Mouse (Mus musculus) forebrain, embryonic 10.5 days (tissue): ENCODE data around the gene Gm15557. TPM values are rescaled to one million over a fixed set of nuclear protein-coding genes. Genes with fewer than 3 reads are reported as not detected.

Source experiments
- DNase-seq: peaks from one replicate; pipeline ENCODE4 v3.0.0-alpha.2; 2017; ENCODE audit warnings: low spot score; ENCODE audit errors: extremely low spot score
- H3K27ac ChIP-seq: fragments of 300-500 bp; sonication (generic); 2 replicates; pipeline ENCODE4 v1.5.1; 2016; ENCODE audit warnings: mild to moderate bottlenecking
- H3K27me3 ChIP-seq: fragments of 300-500 bp; sonication (generic); 2 replicates; pipeline ENCODE4 v1.6.1; 2016; ENCODE audit warnings: mild to moderate bottlenecking; ENCODE audit not compliant: poor library complexity, severe bottlenecking
- H3K36me3 ChIP-seq: fragments of 300-500 bp; sonication (generic); replicated peaks from 2 replicates; pipeline ENCODE4 v1.6.1; 2016; ENCODE audit warnings: mild to moderate bottlenecking, moderate library complexity
- H3K4me1 ChIP-seq: fragments of 300-500 bp; sonication (generic); 2 replicates; pipeline ENCODE4 v1.6.1; 2016
- H3K4me3 ChIP-seq: fragments of 300-500 bp; sonication (generic); 2 replicates; pipeline ENCODE4 v1.5.1; 2016; ENCODE audit warnings: mild to moderate bottlenecking, moderate library complexity
- H3K9me3 ChIP-seq: fragments of 300-500 bp; sonication (generic); 2 replicates; pipeline ENCODE4 v1.6.1; 2016; ENCODE audit warnings: mild to moderate bottlenecking, moderate library complexity
- WGBS: fragments of 180-500 bp; shearing (Covaris S2); methylation state at CpG from one replicate; pipeline ENCODE4 v1.1.7; 2016; 5-methylcytosine and 5-hydroxymethylcytosine counted together
- polyA plus RNA-seq: library from polyadenylated mRNA; unstranded; fragments of >200 nt; fragmentation: Nextera tagmentation; extraction: Ambion mirVana; gene quantifications from 2 replicates; pipeline ENCODE4 v1.2.1, GENCODE M21; 2016

Gm15557 gene
- polyA plus RNA-seq, 1 experiment from 2014 or later: not detected

DNA sequence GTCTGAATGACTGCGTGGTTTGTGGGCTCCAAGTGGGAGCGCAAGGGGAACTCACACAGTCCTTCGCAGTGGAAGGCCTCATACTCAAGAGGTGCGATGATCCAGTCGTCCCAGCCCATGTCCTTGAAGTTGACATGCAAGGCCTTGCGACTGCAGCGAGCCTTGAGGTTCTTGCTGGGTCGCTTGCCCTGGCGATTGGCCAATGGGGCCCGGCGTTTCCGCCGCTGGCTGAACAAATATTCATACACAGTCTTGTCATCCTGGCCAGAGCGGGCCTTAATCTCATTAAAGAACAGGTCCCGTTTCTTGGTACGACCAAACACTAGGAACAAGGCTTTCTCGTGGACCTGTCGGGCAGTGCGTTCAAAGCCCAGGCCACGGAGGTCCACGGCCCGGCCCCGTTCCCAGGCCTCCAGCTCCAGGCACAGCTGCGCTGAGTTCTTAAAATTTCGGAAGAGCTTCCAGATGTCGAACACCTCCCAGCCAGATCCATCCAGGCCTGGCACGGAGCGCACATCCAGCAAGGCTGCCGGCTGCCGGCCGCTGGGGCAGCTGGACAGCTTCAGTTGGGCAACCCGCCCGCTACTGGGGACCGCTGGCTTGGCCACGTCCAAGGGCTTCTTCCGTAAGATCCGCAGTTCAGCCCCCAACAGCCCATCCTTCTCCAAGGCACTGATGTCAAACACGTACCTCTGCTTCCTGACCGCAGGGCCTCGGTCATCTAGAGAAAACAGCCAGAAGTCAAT is 1.3 kb downstream of the Gm15557 start:
- 96% methylated on average over 40 of the region's 40 CpGs for WGBS
- Histone ChIP-seq H3K4me1 (peaks cover 41% of the 10 kb centered on the region), H3K9me3 (no peaks in the 10 kb centered on the region), H3K27me3 (peaks cover 12% of the 10 kb centered on the region), H3K27ac (no peak overlapping the region), H3K4me3 (no peak overlapping the region), H3K36me3 (no peaks in the 10 kb centered on the region)
- DNase-seq: no peak

- Histone ChIP-seq H3K36me3 (no peaks in the 10 kb centered on the region), H3K27ac (peak overlapping the region; percentile 72), H3K27me3 (peaks cover 12% of the 10 kb centered on the region), H3K4me3 (peak overlapping the region; percentile 36), H3K4me1 (peaks cover 45% of the 10 kb centered on the region), H3K9me3 (no peaks in the 10 kb centered on the region)
- DNase-seq: peak; percentile 57
- WGBS: 2% methylated on average over 8 of the region's 8 CpGs
These were observed 2.9 kb downstream of the Gm15557 start for GRCm38 (mm10) chr2:155943463-155943862.

GRCm38 (mm10) chr2:155944685-155945084 is 4.2 kb downstream of the Gm15557 start:
- H3K27ac ChIP-seq: peak overlapping the region; percentile 73
- H3K4me1 ChIP-seq: peaks cover 54% of the 10 kb centered on the region
- H3K36me3 ChIP-seq: no peaks in the 10 kb centered on the region
- no peaks in the 10 kb centered on the region for H3K9me3 ChIP-seq
- no peak for DNase-seq
- H3K27me3 ChIP-seq: peaks cover 15% of the 10 kb centered on the region
- 77% methylated on average over 4 of the region's 4 CpGs for WGBS
- H3K4me3 ChIP-seq: peak overlapping the region; percentile 15; the same call in 1 of the 2 replicates

- peaks cover 58% of the 10 kb centered on the region for H3K4me1 ChIP-seq
- peak within 1 kb of the TSS; percentile 73 for H3K27ac ChIP-seq
- DNase-seq: no peak
- H3K9me3 ChIP-seq: no peaks in the 10 kb centered on the region
- H3K36me3 ChIP-seq: no peaks in the 10 kb centered on the region
- H3K27me3 ChIP-seq: peaks cover 15% of the 10 kb centered on the region
- 52% methylated on average over 13 of the region's 13 CpGs for WGBS
- peak within 1 kb of the TSS; percentile 15; the same call in 1 of the 2 replicates for H3K4me3 ChIP-seq
These were observed 4.6 kb downstream of the Gm15557 start, which contains the start of gene Gdf5 for GRCm38 (mm10) chr2:155945124-155945523. Gdf5 (minus strand) TSS chr2:155945367.

GRCm38 (mm10) chr2:155945580-155945979 is 5.1 kb downstream of the Gm15557 start:
- peaks cover 15% of the 10 kb centered on the region for H3K27me3 ChIP-seq
- 79% methylated on average over 5 of the region's 5 CpGs for WGBS
- peaks cover 58% of the 10 kb centered on the region for H3K4me1 ChIP-seq
- H3K27ac ChIP-seq: 0 out of 2 replicates have a peak overlapping the region, but pooled peaks have one; percentile 27
- no peaks in the 10 kb centered on the region for H3K36me3 ChIP-seq
- no peaks in the 10 kb centered on the region for H3K9me3 ChIP-seq
- no peak overlapping the region for H3K4me3 ChIP-seq
- no peak for DNase-seq

DNA sequence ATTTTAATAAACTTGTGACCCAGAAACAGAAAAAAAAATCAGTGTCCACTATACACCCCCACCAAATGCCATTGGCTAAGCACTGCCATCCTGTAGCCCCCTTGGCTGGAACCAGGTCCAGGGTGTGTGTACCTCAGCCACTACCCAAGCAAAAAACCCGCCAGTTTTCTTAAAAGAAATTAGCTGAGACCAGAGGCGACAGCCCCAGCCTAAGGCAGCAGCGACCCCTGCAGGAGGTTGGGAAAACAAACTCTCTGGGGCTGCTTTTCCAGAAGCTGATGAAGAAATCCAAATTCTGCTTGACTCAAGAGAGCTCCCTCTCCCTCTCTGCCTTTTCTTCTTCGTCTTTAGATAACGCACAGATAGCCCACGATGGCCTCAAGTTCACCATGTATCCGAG is 5.5 kb downstream of the Gm15557 start:
- 0 out of 2 replicates have a peak overlapping the region, but pooled peaks have one; percentile 27 for H3K27ac ChIP-seq
- peak; percentile 69 for DNase-seq
- 2% methylated on average over 7 of the region's 7 CpGs for WGBS
- H3K9me3 ChIP-seq: no peaks in the 10 kb centered on the region
- H3K4me1 ChIP-seq: peaks cover 58% of the 10 kb centered on the region
- no peak overlapping the region for H3K4me3 ChIP-seq
- H3K36me3 ChIP-seq: no peaks in the 10 kb centered on the region
- peaks cover 15% of the 10 kb centered on the region for H3K27me3 ChIP-seq

- H3K27ac ChIP-seq: 0 out of 2 replicates have a peak overlapping the region, but pooled peaks have one; percentile 27
- no peaks in the 10 kb centered on the region for H3K36me3 ChIP-seq
- peaks cover 15% of the 10 kb centered on the region for H3K27me3 ChIP-seq
- no peaks in the 10 kb centered on the region for H3K9me3 ChIP-seq
- 8% methylated on average over 4 of the region's 4 CpGs for WGBS
- H3K4me3 ChIP-seq: no peak overlapping the region
- H3K4me1 ChIP-seq: peaks cover 58% of the 10 kb centered on the region
- DNase-seq: no peak
These were observed 6.0 kb downstream of the Gm15557 start for GRCm38 (mm10) chr2:155946499-155946898.

- no peak for DNase-seq
- Histone ChIP-seq H3K27ac (no peak overlapping the region), H3K27me3 (peaks cover 15% of the 10 kb centered on the region), H3K4me1 (peaks cover 58% of the 10 kb centered on the region), H3K36me3 (no peaks in the 10 kb centered on the region), H3K4me3 (no peak overlapping the region), H3K9me3 (no peaks in the 10 kb centered on the region)
- 80% methylated on average over 5 of the region's 5 CpGs for WGBS
These were observed 7.0 kb downstream of the Gm15557 start for GRCm38 (mm10) chr2:155947390-155948002.

- H3K4me3 ChIP-seq: no peak overlapping the region
- WGBS: 19% methylated on average over 6 of the region's 6 CpGs
- no peak for DNase-seq
- peaks cover 42% of the 10 kb centered on the region for H3K4me1 ChIP-seq
- no peak overlapping the region for H3K27ac ChIP-seq
- peaks cover 10% of the 10 kb centered on the region for H3K27me3 ChIP-seq
- no peaks in the 10 kb centered on the region for H3K36me3 ChIP-seq
- no peaks in the 10 kb centered on the region for H3K9me3 ChIP-seq
These were observed 8.8 kb downstream of the Gm15557 start for GRCm38 (mm10) chr2:155949362-155949761.

- DNase-seq: no peak
- peaks cover 18% of the 10 kb centered on the region for H3K4me1 ChIP-seq
These were observed 11.5 kb downstream of the Gm15557 start for GRCm38 (mm10) chr2:155952006-155952405.

GRCm38 (mm10) chr2:155956134-155957059 is 15.9 kb downstream of the Gm15557 start, which contains the start of gene Cep250:
Cep250 (plus strand) TSS chr2:155956458.
- peak within 1 kb of the TSS; percentile 99 for H3K27ac ChIP-seq

More at GRCm38 (mm10) chr2:155952006-155952405, 11.5 kb downstream of the Gm15557 start:
- peaks cover 3% of the 10 kb centered on the region; the same call in 1 of the 2 replicates for H3K27me3 ChIP-seq
- no peaks in the 10 kb centered on the region for H3K36me3 ChIP-seq
- H3K9me3 ChIP-seq: no peaks in the 10 kb centered on the region
- H3K27ac ChIP-seq: no peak overlapping the region
- H3K4me3 ChIP-seq: no peak overlapping the region

DNA sequence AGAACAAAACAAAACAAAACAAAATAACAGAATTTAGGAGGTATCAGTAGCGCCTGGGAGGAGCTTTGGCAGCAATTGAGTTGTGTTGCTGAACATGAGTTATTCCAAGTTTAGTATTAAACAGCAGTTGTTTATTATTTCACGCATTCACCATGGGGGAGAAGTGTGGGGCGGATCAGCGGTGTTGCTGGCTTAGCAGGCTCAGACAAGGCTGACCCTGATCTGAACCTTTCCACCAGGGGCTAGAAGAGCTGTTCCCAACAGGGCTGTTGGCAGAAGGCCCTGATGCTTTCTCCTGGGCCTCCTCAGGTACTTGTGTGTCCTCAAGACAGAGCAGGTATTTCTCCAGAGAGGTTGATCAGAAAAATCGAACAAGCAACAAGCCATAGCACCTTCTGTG is 19.5 kb downstream of the Gm15557 start:
- 93% methylated on average over 5 of the region's 5 CpGs for WGBS
- H3K36me3 ChIP-seq: peaks cover 61% of the 10 kb centered on the region
- peaks cover 13% of the 10 kb centered on the region for H3K4me1 ChIP-seq
- H3K9me3 ChIP-seq: no peaks in the 10 kb centered on the region
- no peak overlapping the region for H3K27ac ChIP-seq
- H3K27me3 ChIP-seq: no peaks in the 10 kb centered on the region
- no peak for DNase-seq
- H3K4me3 ChIP-seq: no peak overlapping the region

More at GRCm38 (mm10) chr2:155956134-155957059, 15.9 kb downstream of the Gm15557 start, which contains the start of gene Cep250:
- Histone ChIP-seq H3K9me3 (no peaks in the 10 kb centered on the region), H3K4me3 (peak within 1 kb of the TSS; percentile 95), H3K4me1 (peaks cover 10% of the 10 kb centered on the region), H3K27me3 (no peaks in the 10 kb centered on the region), H3K36me3 (peaks cover 26% of the 10 kb centered on the region)
- under 1% methylated on average over 59 of the region's 59 CpGs for WGBS
- peak; percentile 94 for DNase-seq
